9 mouse cellular contexts compared by ENCODE assay signal in the genomic region with DNA sequence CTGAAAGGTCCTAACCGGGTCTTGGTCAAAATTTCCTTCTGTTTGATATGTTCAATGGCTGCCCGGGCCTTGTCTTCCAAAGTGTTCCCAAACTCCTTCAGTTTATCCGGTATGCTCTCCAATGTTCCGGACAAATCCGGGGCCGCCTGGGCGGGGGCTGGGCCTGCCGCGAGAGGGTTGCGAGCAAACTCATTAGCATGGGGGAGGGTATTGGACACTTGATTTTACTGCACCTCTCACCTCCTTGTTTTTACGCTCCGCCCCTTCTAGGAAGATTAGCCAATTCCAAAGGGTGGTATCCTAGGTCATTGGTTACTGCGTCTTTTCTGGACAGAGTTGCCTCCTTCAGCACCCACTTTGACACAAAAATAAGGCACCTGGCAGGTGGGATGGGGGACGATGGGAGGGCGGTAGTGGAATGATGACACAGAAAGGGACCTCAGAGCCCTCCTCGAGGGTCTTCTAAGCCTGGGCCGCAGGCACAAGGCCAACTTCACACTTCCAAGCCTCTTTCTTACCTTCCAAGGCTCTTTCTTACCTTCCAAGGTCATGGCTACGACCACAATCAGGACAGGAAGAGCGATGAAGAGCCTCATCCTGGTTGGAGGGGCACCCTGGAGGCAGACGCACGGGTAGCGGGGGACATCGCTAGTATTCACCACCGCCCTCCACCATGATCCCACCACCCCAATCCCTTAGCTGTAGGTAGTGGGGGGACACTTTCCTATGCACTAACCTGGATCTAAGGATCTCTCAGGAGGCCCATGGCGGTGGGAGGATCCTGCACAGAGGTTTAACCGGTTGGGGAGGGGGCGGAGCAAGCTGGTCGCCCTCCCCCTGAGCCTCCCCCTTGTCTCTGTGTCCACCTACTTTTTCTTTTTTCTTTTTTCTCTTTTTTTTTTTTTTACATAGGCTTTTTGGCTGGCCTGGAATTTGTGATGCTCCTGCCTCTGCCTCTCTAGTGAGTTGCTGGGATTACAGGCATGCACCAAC. TPM values are rescaled to one million over a fixed set of nuclear protein-coding genes. Genes with fewer than 3 reads are reported as not detected.
A peak's percentile ranks its signal among the peaks of the same experiment; 100 is the strongest.
DNase-seq lines count a peak whose midpoint lies in the region; ATAC-seq and TF ChIP-seq lines count a peak whose summit lies in the region.
"Had no signal": no experiment of that assay in that cellular context is flagged by ENCODE, and none has a peak within 500 bp of the region (broad histone marks: within the 10 kb centered on the region; RNA-seq: fewer than 3 reads in every experiment).

Apoc1 (minus strand) TSS at position 788 of the 993 bp plus-strand sequence.

- peak within 1 kb of the TSS; percentile 16; the same call in 1 of the 2 replicates for H3K27ac ChIP-seq in hindbrain, embryonic 15.5 days (replicated peaks)
- H3K27ac ChIP-seq in hindbrain, embryonic 13.5 days: no peak within 1 kb of the TSS
- H3K27ac ChIP-seq in embryonic facial prominence, embryonic 13.5 days: no peak within 1 kb of the TSS
- peak within 1 kb of the TSS; percentile 79 for H3K27ac ChIP-seq in lung, embryonic 14.5 days (ENCODE audit: low read depth)

- no peaks in the 10 kb centered on the region for H3K36me3 ChIP-seq in hindbrain, embryonic 15.5 days
- H3K36me3 ChIP-seq in hindbrain, embryonic 13.5 days: peaks cover 8% of the 10 kb centered on the region
- peaks cover 13% of the 10 kb centered on the region for H3K36me3 ChIP-seq in embryonic facial prominence, embryonic 13.5 days
- peaks cover 6% of the 10 kb centered on the region; the same call in 1 of the 2 replicates for H3K36me3 ChIP-seq in lung, embryonic 14.5 days (ENCODE audit: insufficient read depth)

- 54% methylated on average over 28 of the region's 28 CpGs for WGBS in hindbrain, embryonic 15.5 days
- WGBS in hindbrain, embryonic 13.5 days: 53% methylated on average over 28 of the region's 28 CpGs
- WGBS in embryonic facial prominence, embryonic 13.5 days: 47% methylated on average over 28 of the region's 28 CpGs
- 50% methylated on average over 28 of the region's 28 CpGs for WGBS in lung, embryonic 14.5 days

- peak; percentile 99 for DNase-seq in R1 (ENCODE audit: low read depth, low spot score)
- DNase-seq in lung, embryonic 14.5 days: peak; percentile 32
- no peak for DNase-seq in cerebellum, postnatal 25 days
- DNase-seq in thymus, postnatal 25 days: no peak

- no peak within 1 kb of the TSS for H3K9ac ChIP-seq in hindbrain, embryonic 15.5 days
- no peak within 1 kb of the TSS for H3K9ac ChIP-seq in hindbrain, embryonic 13.5 days
- H3K9ac ChIP-seq in embryonic facial prominence, embryonic 13.5 days: peak within 1 kb of the TSS; percentile 12; the same call in 1 of the 2 replicates
- no peak within 1 kb of the TSS; the same call in 1 of the 2 replicates for H3K9ac ChIP-seq in lung, embryonic 14.5 days

- H3K4me2 ChIP-seq in hindbrain, embryonic 15.5 days: no peak within 1 kb of the TSS
- no peak within 1 kb of the TSS for H3K4me2 ChIP-seq in hindbrain, embryonic 13.5 days
- no peak within 1 kb of the TSS for H3K4me2 ChIP-seq in embryonic facial prominence, embryonic 13.5 days
- H3K4me2 ChIP-seq in lung, embryonic 14.5 days: peak within 1 kb of the TSS; percentile 12; the same call in 1 of the 2 replicates

- no peaks in the 10 kb centered on the region for H3K4me1 ChIP-seq in hindbrain, embryonic 15.5 days (replicated peaks)
- peaks cover 9% of the 10 kb centered on the region; the same call in 1 of the 2 replicates for H3K4me1 ChIP-seq in hindbrain, embryonic 13.5 days (replicated peaks)
- peaks cover 6% of the 10 kb centered on the region for H3K4me1 ChIP-seq in embryonic facial prominence, embryonic 13.5 days
- H3K4me1 ChIP-seq in lung, embryonic 14.5 days (ENCODE audit: insufficient read depth): peaks cover 21% of the 10 kb centered on the region

- H3K27me3 ChIP-seq in hindbrain, embryonic 15.5 days: no peaks in the 10 kb centered on the region
- H3K27me3 ChIP-seq in hindbrain, embryonic 13.5 days: no peaks in the 10 kb centered on the region
- H3K27me3 ChIP-seq in embryonic facial prominence, embryonic 13.5 days: no peaks in the 10 kb centered on the region
- H3K27me3 ChIP-seq in lung, embryonic 14.5 days (ENCODE audit: insufficient read depth, low read length): no peaks in the 10 kb centered on the region
- H3K27me3 ChIP-seq: Patski had no signal

- no peak for TF ChIP-seq CTCF in lung, embryonic 14.5 days (IDR thresholded peaks at IDR 0.05; ENCODE audit: low read depth)

- H3K9me3 ChIP-seq in hindbrain, embryonic 15.5 days: no peaks in the 10 kb centered on the region
- no peaks in the 10 kb centered on the region for H3K9me3 ChIP-seq in hindbrain, embryonic 13.5 days
- peaks cover 7% of the 10 kb centered on the region; the same call in 1 of the 2 replicates for H3K9me3 ChIP-seq in embryonic facial prominence, embryonic 13.5 days
- no peaks in the 10 kb centered on the region; the same call in 1 of the 2 replicates for H3K9me3 ChIP-seq in lung, embryonic 14.5 days (ENCODE audit: low read depth, low read length)

- no peak within 1 kb of the TSS for H3K4me3 ChIP-seq in hindbrain, embryonic 15.5 days
- H3K4me3 ChIP-seq in hindbrain, embryonic 13.5 days: no peak within 1 kb of the TSS
- H3K4me3 ChIP-seq in embryonic facial prominence, embryonic 13.5 days: no peak within 1 kb of the TSS
- no peak within 1 kb of the TSS for H3K4me3 ChIP-seq in lung, embryonic 14.5 days (ENCODE audit: low read depth, low read length)

- no peak for ATAC-seq in hindbrain, embryonic 15.5 days (ENCODE audit: low FRiP score, low read depth)
- ATAC-seq in hindbrain, embryonic 13.5 days (ENCODE audit: low FRiP score): no peak
- no peak for ATAC-seq in embryonic facial prominence, embryonic 13.5 days (ENCODE audit: insufficient number of reproducible peaks, insufficient read depth, low FRiP score, low TSS enrichment, low read depth)
- no peak for ATAC-seq in lung, embryonic 14.5 days (ENCODE audit: insufficient read depth)
- ATAC-seq in erythroid progenitor cell, adult 5-6 weeks (replicated peaks; ENCODE audit: low FRiP score, poor library complexity, severe bottlenecking): no peak
- ATAC-seq: Patski had no signal

RNA-seq across cellular contexts. Expression of gene Apoc1, which starts in this region (rescaled TPM):
- 1.9 and 2.3 TPM in 2 replicates for polyA plus RNA-seq in hindbrain, embryonic 15.5 days (2015; fragmentation: Nextera tagmentation; extraction: Ambion mirVana)
- 2.7 and 3.8 TPM in 2 replicates for polyA plus RNA-seq in hindbrain, embryonic 13.5 days (2015; fragmentation: Nextera tagmentation; extraction: Ambion mirVana)
- 10.3 and 17.3 TPM in 2 replicates for polyA plus RNA-seq in embryonic facial prominence, embryonic 13.5 days (2015; fragmentation: Nextera tagmentation; extraction: Ambion mirVana)
- 13.6 and 15.5 TPM in 2 replicates for polyA plus RNA-seq in lung, embryonic 14.5 days (2014; fragmentation: Nextera tagmentation; extraction: Ambion mirVana)
- total RNA-seq in erythroid progenitor cell, adult 5-6 weeks (2015; ENCODE audit: low replicate concordance): 28.1 TPM in 1 of 2 replicates, not detected in the other
- not detected in 2 replicates for total RNA-seq in erythroid progenitor cell, adult 5-6 weeks (2017; ENCODE audit: low replicate concordance)

Comparison
In these comparisons a context has a peak if more than half of its experiments do, and no peak if none do; other contexts are left out.
1. H3K27ac ChIP-seq: peak in hindbrain, embryonic 15.5 days (single experiment) and lung, embryonic 14.5 days (single experiment); none in hindbrain, embryonic 13.5 days (single experiment) and embryonic facial prominence, embryonic 13.5 days (single experiment).
2. DNase-seq: peak in R1 (single experiment) and lung, embryonic 14.5 days (single experiment); none in cerebellum, postnatal 25 days (0 of 2) and thymus, postnatal 25 days (single experiment).